Mouse (Mus musculus) forebrain, embryonic 16.5 days (tissue): ENCODE data around the gene Vps37b. TPM values are rescaled to one million over a fixed set of nuclear protein-coding genes. Genes with fewer than 3 reads are reported as not detected.

Experiments used
- ATAC-seq: fragments of 200-750 bp; cut with Nextera tagmentation; 2 replicates; pipeline ENCODE4 v1.8.0; 2017; ENCODE audit warnings: mild to moderate bottlenecking, moderate library complexity
- H3K27ac ChIP-seq: fragments of 300-500 bp; sonication (generic); 2 replicates; pipeline ENCODE4 v1.5.1; 2014; ENCODE audit warnings: low read length, control low read depth
- H3K27me3 ChIP-seq: fragments of 300-500 bp; sonication (generic); replicated peaks from 2 replicates; pipeline ENCODE4 v1.6.1; 2014; ENCODE audit warnings: low read length; ENCODE audit not compliant: control insufficient read depth, insufficient read depth
- H3K36me3 ChIP-seq: fragments of 300-500 bp; sonication (generic); 2 replicates; pipeline ENCODE4 v1.6.1; 2014; ENCODE audit not compliant: control insufficient read depth, insufficient read depth
- H3K4me1 ChIP-seq: fragments of 300-500 bp; sonication (generic); replicated peaks from 2 replicates; pipeline ENCODE4 v1.6.1; 2014; ENCODE audit warnings: low read length; ENCODE audit not compliant: control insufficient read depth, insufficient read depth
- H3K4me2 ChIP-seq: fragments of 300-500 bp; sonication (generic); 2 replicates; pipeline ENCODE4 v1.6.1; 2014; ENCODE audit warnings: mild to moderate bottlenecking, low read length, control low read depth
- H3K4me3 ChIP-seq: fragments of 300-500 bp; sonication (generic); replicated peaks from 2 replicates; pipeline ENCODE4 v1.5.1; 2014; ENCODE audit warnings: mild to moderate bottlenecking, low read length, control low read depth
- H3K9ac ChIP-seq: fragments of 300-500 bp; sonication (generic); replicated peaks from 2 replicates; pipeline ENCODE4 v1.6.1; 2014; ENCODE audit warnings: low read depth, low read length, control low read depth
- H3K9me3 ChIP-seq: fragments of 300-500 bp; sonication (generic); 2 replicates; pipeline ENCODE4 v1.6.1; 2016; ENCODE audit warnings: low read length; ENCODE audit not compliant: control insufficient read depth
- WGBS: fragments of 180-500 bp; shearing (Covaris S2); extraction: QIAGEN DNeasy Blood & Tissue Kit; methylation state at CpG from one replicate; pipeline ENCODE4 v1.1.7; 2014; 5-methylcytosine and 5-hydroxymethylcytosine counted together
- polyA plus RNA-seq: library from polyadenylated mRNA; unstranded; fragments of >200 nt; fragmentation: Nextera tagmentation; extraction: Ambion mirVana; gene quantifications from 2 replicates; pipeline ENCODE4 v1.2.1, GENCODE M21; 2015

Vps37b gene
- polyA plus RNA-seq, 1 experiment from 2014 or later = 104 TPM

GRCm38 (mm10) chr5:124035806-124036205, 3.7 kb upstream of the Vps37b start:
- H3K4me3 ChIP-seq = no peak overlapping the region
- ATAC-seq = no peak
- 84% methylated on average over 7 of the region's 8 CpGs for WGBS
- no peaks in the 10 kb centered on the region for H3K36me3 ChIP-seq
- H3K9me3 ChIP-seq = no peaks in the 10 kb centered on the region
- no peak overlapping the region for H3K27ac ChIP-seq
- H3K27me3 ChIP-seq = no peaks in the 10 kb centered on the region
- peaks cover 10% of the 10 kb centered on the region; the same call in 1 of the 2 replicates for H3K4me1 ChIP-seq
- no peak overlapping the region for H3K9ac ChIP-seq
- H3K4me2 ChIP-seq = no peak overlapping the region

- ATAC-seq = no peak
Observed at GRCm38 (mm10) chr5:124035406-124035805, 3.3 kb upstream of the Vps37b start.

GRCm38 (mm10) chr5:124034471-124034870, 2.4 kb upstream of the Vps37b start:
- H3K4me1 ChIP-seq = peaks cover 20% of the 10 kb centered on the region
- no peak overlapping the region for H3K9ac ChIP-seq
- H3K27me3 ChIP-seq = no peaks in the 10 kb centered on the region
- no peak overlapping the region for H3K4me3 ChIP-seq
- WGBS = 71% methylated on average over 11 of the region's 11 CpGs
- no peak overlapping the region for H3K4me2 ChIP-seq
- no peak overlapping the region for H3K27ac ChIP-seq
- ATAC-seq = no peak
- no peaks in the 10 kb centered on the region for H3K9me3 ChIP-seq
- H3K36me3 ChIP-seq = no peaks in the 10 kb centered on the region

More at GRCm38 (mm10) chr5:124035406-124035805, 3.3 kb upstream of the Vps37b start:
- Histone ChIP-seq H3K36me3 (no peaks in the 10 kb centered on the region), H3K4me3 (no peak overlapping the region), H3K27ac (no peak overlapping the region), H3K4me1 (peaks cover 11% of the 10 kb centered on the region), H3K4me2 (no peak overlapping the region), H3K27me3 (no peaks in the 10 kb centered on the region), H3K9me3 (no peaks in the 10 kb centered on the region), H3K9ac (no peak overlapping the region)
- WGBS = 91% methylated on average over 9 of the region's 9 CpGs

GRCm38 (mm10) chr5:124031068-124031955, 758 bp downstream of the Vps37b start:
- H3K4me2 ChIP-seq = peak overlapping the region; percentile 73
- H3K4me3 ChIP-seq = peak overlapping the region; percentile 91
- no peaks in the 10 kb centered on the region for H3K27me3 ChIP-seq
- H3K9ac ChIP-seq = peak overlapping the region; percentile 98
- H3K36me3 ChIP-seq = no peaks in the 10 kb centered on the region
- H3K9me3 ChIP-seq = no peaks in the 10 kb centered on the region
- H3K4me1 ChIP-seq = peaks cover 40% of the 10 kb centered on the region
- H3K27ac ChIP-seq = peak overlapping the region; percentile 94
- WGBS = under 1% methylated on average over 26 of the region's 26 CpGs
- peak; percentile 26 for ATAC-seq

- Histone ChIP-seq H3K9ac (peak overlapping the region; percentile 98), H3K27ac (peak overlapping the region; percentile 94), H3K36me3 (no peaks in the 10 kb centered on the region), H3K4me3 (peak overlapping the region; percentile 91), H3K4me1 (peaks cover 46% of the 10 kb centered on the region), H3K4me2 (peak overlapping the region; percentile 73), H3K27me3 (no peaks in the 10 kb centered on the region), H3K9me3 (no peaks in the 10 kb centered on the region)
- ATAC-seq = peak; percentile 37
- 7% methylated on average over 12 of the region's 12 CpGs for WGBS
Observed at GRCm38 (mm10) chr5:124030386-124031067, 1.5 kb downstream of the Vps37b start.

GRCm38 (mm10) chr5:124029220-124030035, 2.6 kb downstream of the Vps37b start:
- no peak for ATAC-seq
- H3K4me2 ChIP-seq = peak overlapping the region; percentile 73
- H3K9ac ChIP-seq = no peak overlapping the region
- no peaks in the 10 kb centered on the region for H3K27me3 ChIP-seq
- WGBS = 77% methylated on average over 19 of the region's 19 CpGs
- peaks cover 57% of the 10 kb centered on the region for H3K4me1 ChIP-seq
- H3K27ac ChIP-seq = no peak overlapping the region; the same call in 1 of the 2 replicates
- H3K9me3 ChIP-seq = no peaks in the 10 kb centered on the region
- no peaks in the 10 kb centered on the region for H3K36me3 ChIP-seq
- H3K4me3 ChIP-seq = peak overlapping the region; percentile 91

- Histone ChIP-seq H3K9me3 (no peaks in the 10 kb centered on the region), H3K27ac (peak overlapping the region; percentile 52), H3K4me2 (peak overlapping the region; percentile 32), H3K36me3 (no peaks in the 10 kb centered on the region), H3K9ac (no peak overlapping the region), H3K27me3 (no peaks in the 10 kb centered on the region), H3K4me1 (peaks cover 63% of the 10 kb centered on the region), H3K4me3 (peak overlapping the region; percentile 3; the same call in 1 of the 2 replicates)
- 8% methylated on average over 7 of the region's 7 CpGs for WGBS
- peak; percentile 45 for ATAC-seq
Observed at GRCm38 (mm10) chr5:124028680-124029079, 3.4 kb downstream of the Vps37b start.

- H3K9ac ChIP-seq = no peak overlapping the region
- H3K4me3 ChIP-seq = no peak overlapping the region
- H3K36me3 ChIP-seq = no peaks in the 10 kb centered on the region
- peak overlapping the region; percentile 32 for H3K4me2 ChIP-seq
- 43% methylated on average over 19 of the region's 19 CpGs for WGBS
- ATAC-seq = no peak
- no peaks in the 10 kb centered on the region for H3K27me3 ChIP-seq
- H3K9me3 ChIP-seq = no peaks in the 10 kb centered on the region
- H3K27ac ChIP-seq = peak overlapping the region; percentile 52
- H3K4me1 ChIP-seq = peaks cover 68% of the 10 kb centered on the region
Observed at GRCm38 (mm10) chr5:124027702-124028470, 4.2 kb downstream of the Vps37b start.
